Mouse (Mus musculus) adrenal gland, postnatal 10 days (tissue): ENCODE results near the gene Emc4. TPM values are rescaled to one million over a fixed set of nuclear protein-coding genes. Genes with fewer than 3 reads are reported as not detected.

ENCODE experiments used
- DNase-seq: peaks from one replicate; pipeline ENCODE4 v3.0.0; 2021; ENCODE audit warnings: mixed read lengths
- long read RNA-seq, 2 experiments: library from polyadenylated mRNA; stranded (forward); transcript quantifications; one replicate each; pipeline ENCODE4 v2.0.0; 2021
- total RNA-seq, 2 experiments: library from RNA; stranded (reverse); gene quantifications; 2 replicates each; pipeline ENCODE4 v1.2.3; 2021

Gene Emc4
- total RNA-seq = 10 to 100 TPM; 75.7 to 89.7 TPM
- long read RNA-seq, experiment 1, transcript Emc4-201 (5 exons, 983 nt) = major isoform, 86 of 93 reads
- long read RNA-seq, experiment 1, partial matches to known transcripts = 6 of 93 reads
- long read RNA-seq, experiment 1, other reads (novel, unspliced or antisense) = 1 of 93 reads
- long read RNA-seq, experiment 2, transcript Emc4-201 (5 exons, 983 nt) = major isoform, 58 of 66 reads
- long read RNA-seq, experiment 2, partial matches to known transcripts = 7 of 66 reads
- long read RNA-seq, experiment 2, other reads (novel, unspliced or antisense) = 1 of 66 reads

DNA sequence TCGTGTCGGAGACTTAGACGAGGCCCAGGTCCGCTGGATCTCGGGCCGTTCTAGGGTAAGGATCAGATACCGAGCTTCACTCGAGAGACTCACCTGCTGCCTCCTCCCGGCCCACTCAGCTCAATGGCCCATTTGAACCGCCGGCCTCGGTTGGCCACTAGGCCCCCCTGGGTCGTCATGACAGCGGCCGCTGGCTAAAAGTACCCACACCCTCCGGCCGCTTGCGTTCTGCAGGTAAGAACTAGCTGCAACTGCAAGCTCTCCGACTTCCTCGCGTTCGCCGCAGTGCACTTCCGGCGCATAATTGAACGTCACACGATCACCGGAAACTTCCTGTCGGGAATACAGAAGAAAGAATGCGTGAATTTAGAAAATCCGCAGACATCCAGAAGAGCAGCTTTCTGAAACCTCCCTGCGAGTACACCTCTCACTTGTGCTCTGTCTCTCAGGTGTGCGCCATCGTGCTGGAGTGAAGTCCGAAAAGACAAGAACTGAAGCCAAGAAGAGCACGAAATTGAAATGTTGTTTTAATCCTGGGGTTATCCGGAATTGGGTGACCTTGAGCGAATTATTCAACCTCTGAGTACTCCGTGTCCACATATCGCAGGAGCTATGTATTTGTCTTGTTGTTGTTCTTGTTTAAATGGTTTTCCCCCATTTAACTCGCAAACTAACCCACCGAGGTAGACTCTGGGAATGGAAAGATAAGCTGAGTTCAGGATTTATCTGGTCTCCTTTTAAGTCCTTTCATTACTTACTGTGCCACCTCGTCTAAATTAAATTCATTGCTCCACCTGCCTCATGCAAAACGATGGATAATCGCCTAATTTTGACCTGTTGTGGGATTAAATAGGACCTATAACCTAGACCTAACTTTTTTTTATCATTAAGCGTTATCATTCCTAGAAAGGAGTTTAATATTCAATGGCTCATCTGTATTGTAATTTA, at the start of gene Emc4:
Emc4 (minus strand) TSS at position 302 of the 948 bp plus-strand sequence.
- peak; percentile 95 for DNase-seq

DNA sequence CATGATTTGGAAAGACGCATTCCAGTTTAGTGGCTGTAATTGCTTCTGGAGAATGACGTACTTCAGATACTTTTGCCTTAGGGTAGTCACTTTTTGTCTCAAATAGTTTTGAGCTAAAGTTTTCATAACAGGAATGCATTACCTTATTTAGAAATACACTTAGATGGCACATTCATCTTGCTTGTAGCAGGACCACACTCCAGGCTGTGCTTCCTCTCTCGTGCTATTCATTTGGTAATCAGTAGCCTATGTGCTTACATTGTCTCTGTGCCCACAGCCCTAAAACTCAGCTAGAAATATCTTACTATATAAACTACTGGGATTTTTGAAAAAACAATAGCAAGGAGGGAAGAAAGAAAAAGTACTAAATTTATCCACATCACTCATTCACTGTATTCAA, 39.2 kb upstream of the Emc4 start:
- no peak for DNase-seq

DNA sequence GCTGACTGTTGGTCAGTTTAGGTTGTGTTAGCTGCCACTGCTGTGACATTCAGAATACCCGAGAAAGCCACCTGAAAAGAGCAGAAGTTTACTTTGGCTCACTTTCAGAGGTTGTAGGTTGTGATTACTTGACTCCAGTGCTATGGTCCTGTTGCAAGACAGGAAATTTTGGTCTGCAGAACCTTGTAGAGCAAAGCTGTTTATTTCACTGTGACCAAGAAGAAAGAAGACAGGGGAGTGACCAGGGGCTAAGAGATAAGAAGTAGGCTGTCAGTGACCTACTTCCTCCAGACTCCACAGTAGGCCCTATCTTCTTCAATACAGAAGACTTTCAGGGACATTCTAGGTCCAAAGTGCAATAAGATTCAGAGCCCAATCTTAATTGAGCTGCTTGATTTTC, 28.8 kb upstream of the Emc4 start:
- no peak for DNase-seq

DNA sequence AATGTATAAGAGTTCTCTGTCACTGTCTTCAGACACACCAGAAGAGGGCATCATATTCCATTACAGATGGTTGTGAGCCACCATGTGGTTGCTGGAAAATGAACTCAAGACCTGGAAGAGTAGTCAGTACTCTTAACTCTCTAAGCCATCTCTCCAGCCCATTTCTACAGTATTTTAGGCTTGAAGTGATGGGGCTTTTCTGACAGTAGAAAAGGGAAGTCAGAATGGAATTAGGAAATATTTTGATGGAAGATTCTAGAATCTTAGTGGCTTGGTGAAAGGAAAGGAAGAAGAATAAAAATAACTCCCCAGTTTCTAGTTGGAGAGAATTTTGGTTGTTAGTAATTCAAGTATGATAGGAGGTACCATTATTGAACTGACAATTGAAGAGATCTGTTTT, 26.1 kb upstream of the Emc4 start:
- no peak for DNase-seq

DNA sequence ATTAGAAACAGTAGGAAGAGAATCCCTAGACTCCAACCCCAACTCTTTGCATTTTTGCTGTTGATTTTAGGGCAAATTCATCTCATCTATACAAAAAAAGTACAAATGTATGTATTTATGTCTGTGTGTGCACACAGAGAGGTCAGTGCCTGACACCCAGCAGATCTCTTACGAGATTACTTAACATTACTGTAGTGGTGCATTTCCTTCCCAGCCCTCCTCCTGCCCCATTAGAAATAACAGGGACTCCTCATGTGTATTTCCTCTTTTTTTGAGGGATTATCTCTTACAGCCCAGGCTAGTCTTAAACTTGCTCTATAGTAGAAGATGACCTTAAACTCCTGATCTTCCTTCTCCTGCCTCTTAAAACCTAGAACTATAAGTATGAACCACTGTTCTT, 24.9 kb upstream of the Emc4 start:
- no peak for DNase-seq

DNA sequence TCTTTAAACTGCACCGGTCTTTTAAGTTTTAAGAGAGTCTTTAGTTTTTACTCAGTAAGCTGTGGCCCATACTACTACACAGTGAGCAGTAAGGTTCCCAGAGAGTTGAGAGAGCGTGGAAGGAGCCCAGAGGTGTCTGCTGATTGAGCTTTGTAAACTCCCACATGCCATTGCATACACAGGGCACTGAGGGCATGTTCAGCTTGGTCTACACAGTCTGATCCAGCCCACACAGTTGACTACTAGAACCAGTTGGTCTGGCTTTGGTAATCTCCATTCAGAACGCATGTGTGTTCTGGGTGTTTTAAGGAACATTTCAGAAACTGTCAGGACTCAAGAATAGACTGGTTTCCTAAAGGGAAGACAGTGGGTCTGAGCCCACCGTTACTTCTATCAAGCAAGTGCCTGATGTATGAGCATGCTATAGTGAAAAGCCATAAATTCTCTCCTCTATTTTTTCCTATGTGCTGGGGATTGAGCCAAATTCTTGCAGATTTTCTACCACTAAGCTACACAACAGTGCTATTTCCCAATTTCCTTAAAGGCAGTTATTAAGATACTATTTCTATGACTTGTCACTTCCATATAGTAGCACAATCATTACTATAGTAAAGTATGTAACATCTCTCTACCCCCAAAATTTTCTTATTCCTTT, 23.6 kb upstream of the Emc4 start:
- DNase-seq = no peak

DNA sequence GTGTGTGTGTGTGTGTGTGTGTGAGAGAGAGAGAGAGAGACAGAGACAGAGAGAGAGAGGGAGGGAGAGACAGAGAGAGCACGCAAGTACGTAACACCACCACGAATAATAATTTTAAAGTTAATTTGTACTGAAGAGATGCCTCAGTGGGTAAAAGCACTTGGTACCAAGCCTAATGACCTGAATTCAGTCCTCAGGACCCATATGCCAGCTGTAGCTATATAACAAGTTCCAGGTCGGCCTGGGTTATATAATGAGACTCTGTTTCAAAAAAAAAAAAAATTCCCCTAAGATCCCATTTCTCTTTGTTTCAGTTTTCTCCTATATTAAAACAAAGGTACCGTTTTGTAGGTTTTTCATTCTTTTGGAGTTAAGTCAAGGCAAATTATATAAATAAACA, 23.0 kb upstream of the Emc4 start:
- DNase-seq = no peak

DNA sequence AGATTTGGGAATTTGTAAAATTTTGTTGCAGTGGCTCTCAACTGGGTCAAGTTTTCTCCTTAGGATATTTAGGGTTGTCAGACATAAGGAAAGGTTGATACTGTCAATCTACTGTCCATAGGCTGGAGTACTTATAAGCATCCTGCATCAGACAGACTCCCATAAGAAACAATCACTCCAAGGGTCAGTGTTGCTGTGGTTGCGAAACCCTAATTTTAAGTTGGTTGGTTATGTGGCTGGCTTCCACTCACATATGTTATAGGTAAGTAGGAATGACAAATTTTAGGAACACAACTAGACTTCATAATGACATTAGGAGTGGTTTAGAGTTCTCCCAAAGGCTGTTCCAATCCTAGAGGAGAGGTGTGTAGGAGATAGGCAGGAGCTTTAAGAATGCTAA, 13.4 kb upstream of the Emc4 start:
- no peak for DNase-seq

DNA sequence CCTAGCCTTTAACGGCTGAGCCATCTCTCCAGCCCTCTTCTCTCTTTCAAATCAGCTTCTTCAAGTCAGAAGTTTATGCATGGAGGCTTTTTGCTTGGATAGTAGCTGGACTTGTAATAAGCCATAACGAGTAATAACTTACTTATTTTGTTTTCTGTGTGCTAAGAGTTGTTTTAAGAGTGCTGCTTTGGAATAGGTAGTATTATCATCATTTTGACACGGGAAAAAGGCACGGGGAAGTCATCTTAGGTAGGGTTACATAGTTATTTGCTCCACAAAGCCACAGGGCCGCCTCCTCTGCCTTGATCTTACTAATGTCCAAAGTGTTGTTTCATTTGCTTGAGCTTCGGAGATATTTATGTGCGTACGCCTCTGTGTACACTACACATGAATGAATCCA, 12.3 kb upstream of the Emc4 start:
- DNase-seq = no peak

DNA sequence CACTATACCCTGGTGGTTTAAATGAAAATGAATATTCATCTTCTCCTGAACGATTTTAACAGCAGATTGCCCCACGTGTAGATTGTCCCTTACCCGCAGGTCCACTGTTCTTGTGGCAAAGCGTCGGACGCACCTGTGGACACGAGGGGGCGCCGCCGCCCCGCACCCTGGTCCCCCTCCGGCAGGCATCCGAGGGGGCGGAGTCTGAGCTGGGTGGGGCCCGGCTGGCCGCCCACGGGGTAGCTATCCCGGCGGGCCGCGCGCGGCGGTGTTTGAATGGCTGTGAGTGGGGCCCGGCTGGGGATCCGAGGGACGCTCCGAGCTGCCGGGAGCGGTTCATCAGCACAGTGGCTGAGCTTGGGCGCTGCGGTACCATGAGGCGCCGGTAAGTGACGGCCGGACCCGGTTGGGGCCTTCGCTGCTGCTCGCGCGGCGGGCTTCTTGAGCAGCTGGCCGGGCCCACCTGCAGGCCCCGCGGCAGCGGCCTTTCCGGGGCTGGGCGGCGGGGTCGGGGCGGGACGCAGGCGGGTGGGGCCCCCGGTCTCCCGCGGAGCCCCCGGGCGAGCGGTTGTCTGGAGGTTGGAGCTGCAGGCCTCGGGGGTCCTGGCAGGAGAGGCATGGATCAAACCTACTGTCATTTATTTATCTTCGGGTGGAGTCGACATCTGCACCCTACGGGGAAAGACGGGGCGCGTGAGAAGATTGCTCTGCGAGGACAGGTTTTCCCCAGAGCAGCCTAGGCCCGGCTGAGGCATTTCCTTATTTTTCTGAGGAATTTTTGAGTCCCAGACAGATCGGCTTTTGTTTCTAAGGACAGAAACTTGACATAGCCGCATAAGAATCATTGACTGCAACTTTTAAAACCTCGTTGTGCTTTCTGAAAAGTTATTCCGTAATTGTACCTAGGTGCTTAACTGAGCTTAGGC, 11.4 kb upstream of the Emc4 start, which contains the start of gene Katnbl1:
Katnbl1 (plus strand) TSS at position 239 of the 926 bp plus-strand sequence.
- DNase-seq = peak; percentile 99

DNA sequence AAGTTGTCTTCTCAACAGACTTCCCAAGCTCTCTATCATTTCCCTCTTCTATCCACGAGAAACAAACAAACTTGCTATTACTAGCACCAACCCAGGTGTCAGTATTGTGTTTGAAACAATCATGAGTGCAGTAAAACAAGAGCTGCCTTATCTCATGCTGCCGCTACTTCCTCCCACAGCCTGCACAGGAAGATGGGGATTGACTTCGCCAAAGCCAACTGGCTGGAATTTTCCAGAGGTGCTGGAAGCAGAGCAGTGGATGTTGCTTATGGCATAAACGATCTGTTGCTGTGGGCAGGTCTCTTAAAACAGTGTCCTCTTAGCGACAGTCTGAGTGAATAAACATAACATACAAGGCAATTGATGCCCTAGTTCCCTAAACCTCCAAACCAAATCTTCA, 6.8 kb upstream of the Emc4 start:
- DNase-seq = no peak

DNA sequence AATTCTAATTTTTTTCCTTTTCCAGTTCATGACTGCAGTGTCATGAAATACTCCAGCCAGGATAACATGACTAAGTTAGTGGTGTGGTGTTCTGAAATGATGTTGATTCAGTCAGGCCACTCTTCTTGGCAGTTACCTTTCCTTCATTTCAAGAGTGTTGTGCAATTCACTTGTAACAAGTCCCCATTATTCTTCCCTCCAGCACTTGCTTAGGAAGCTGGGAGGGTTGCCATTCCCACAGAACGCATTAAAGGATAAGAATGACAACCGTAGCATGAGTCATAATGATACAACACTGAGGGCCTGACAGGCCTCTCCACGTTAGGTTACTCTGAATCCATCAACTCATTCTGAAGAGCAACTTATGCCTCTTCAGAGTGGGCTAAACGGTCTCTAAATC, 5.3 kb upstream of the Emc4 start:
- no peak for DNase-seq

DNA sequence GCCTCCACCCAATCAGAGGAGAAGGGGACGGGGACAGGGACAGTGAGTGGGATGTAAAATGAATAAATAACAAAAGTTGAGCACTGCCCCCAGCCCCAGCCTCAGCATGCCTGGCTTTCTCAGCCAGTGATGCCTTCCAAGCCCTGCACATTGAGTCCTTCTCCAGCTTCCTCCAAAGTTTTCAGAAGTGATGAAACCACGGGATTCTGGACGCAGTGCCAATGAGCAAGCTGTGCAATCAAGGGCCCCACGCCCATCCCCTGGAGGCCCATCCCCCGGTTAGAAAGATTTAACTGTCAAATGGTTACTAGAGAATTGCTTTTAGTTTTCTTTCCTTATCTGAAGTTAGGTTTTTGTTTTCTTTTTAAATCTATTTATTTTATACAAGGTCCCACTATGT, 2.1 kb upstream of the Emc4 start:
- DNase-seq = peak; percentile 58

DNA sequence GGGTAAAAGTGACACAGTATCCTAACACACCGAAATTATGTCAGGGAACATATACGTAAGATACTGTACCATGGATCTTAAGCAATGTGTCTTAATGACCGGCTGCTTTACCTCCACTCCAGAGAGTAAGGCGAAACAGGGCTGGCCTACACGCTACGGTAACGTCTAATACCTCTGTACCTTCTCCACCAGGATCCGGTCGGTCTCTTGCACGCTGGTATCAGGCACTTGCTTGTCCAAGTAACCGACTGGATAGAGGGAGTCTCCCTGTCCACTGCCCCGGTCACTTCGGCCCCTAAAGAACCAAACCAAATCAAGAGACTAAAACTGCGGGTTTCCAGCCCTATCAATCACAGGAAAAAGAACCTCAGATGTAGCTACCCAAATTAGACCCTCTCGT, 605 bp downstream of the Emc4 start:
- DNase-seq = peak; percentile 12

DNA sequence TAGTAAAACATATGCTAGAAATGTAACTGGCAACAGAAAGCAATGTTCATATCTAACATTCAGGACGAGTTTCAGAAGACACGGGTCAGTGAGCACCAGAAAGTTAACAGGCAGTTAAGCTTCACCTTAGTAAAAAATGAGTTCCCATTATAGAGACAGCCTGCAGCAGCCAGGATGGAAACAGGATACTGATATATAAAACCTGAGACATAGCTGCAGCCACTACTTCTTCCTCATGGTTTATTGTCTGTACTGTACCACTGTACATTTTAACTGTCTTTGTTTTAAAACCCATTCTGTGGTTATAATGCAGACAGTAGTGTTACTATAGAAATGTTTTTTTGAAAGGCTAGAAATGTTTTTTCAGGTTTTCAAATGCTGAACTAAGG, 7.1 kb downstream of the Emc4 start:
- no peak for DNase-seq

DNA sequence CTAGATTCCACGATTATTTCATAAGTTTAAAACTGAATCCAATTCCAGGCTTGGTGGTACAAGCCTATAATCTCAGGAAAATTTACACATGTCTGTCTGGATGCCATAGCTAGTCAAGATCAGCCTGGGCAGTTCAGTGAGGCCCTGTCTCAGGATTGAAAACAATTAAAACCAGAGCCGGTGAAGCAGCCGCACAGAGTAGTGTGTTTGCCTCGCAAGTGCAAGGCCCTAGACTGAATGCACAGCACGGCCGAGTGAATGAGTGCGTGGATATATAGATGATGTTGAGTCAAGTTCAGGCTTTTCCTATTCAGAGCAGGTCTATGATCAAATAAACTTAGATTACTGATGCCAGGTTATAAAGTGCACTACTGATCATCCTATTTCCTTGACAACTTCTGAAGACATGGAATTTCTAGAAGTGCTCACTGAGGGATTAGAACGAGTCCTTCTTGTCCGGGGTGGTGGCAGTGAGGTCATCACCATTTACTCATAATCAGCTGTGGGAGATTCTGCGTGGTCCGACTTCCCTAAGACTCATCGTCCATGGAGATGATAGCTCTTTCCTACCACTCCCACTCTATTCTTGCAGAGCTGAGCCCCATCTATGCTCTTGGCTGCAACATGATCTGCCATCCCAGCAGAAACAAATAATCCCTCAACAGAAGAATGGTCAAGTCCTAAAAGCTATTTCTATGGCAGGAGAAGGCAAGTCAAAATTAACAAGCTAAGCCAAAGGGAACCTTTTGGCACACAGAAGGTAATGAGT, 7.6 kb downstream of the Emc4 start:
- no peak for DNase-seq

DNA sequence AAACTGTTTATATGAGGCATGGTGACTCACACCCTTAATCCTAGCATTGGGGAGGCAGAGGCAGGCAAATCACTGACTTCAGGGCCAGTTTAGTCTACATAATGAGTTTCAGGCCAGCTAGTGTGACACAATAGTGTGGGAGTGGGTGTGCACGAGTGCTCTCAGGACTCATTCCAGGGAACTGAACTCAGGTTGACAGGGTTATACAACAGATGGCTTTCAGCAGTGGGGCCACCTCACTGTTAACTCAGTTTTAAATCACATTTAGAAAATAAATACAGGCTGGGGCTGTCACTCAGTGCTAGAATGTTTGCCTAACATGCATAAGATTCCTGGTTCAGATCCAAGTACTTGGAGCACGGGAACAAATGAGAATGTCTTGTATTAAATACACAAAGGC, 8.2 kb downstream of the Emc4 start:
- DNase-seq = no peak

DNA sequence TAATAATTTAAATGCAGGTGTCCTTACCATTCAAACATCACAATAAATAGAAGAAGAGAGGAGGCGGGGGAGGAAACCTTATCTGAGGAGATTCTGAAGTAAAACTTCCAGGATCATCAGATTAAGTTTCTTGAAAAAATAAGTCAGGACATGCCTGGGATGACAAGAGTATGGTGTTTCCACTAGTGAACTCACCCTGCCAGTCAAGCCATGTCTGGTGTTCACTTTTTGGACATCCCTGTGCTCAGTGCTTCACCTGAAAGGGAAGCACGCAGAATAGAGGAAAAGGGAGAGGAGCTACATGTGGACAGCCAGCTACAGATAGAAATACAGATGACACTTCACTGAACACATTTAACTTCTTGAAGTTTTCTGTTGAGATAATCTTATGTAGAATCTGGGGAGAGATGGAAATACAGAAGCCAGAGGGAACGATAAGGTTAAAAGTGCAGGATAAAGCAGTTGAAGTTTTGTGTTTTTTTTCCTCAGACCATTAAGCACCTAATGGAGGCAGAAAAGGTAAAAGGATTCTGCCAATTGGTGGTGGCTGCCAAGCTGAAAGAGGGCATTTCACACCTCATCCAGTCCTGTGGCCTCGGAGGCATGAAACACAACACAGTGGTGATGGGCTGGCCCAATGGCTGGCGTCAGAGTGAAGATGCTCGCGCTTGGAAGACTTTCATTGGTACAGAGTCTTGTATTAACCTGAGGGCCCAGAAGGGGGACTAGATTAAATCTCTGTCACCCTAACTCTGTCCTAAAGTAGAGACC, 14.0 kb downstream of the Emc4 start:
- no peak for DNase-seq

DNA sequence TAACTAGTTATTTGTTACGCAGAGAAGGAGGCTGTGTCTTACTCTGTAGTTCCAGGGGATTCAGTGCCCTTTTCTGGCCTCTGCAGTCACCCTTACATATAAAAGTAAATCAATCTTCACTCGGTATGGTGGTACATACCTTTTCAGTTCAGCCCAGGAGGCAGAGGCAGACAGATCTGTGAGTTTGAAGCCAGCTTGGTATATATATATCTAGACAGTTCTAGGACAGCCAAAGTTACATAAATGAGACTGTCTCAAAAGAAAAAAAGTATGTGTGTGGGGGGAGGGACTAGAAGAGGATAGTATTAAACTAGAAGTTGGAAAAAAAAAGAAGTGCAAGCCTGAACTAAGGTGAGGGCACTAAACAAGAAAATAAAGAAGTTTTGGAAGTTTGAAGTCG, 19.6 kb downstream of the Emc4 start:
- no peak for DNase-seq

DNA sequence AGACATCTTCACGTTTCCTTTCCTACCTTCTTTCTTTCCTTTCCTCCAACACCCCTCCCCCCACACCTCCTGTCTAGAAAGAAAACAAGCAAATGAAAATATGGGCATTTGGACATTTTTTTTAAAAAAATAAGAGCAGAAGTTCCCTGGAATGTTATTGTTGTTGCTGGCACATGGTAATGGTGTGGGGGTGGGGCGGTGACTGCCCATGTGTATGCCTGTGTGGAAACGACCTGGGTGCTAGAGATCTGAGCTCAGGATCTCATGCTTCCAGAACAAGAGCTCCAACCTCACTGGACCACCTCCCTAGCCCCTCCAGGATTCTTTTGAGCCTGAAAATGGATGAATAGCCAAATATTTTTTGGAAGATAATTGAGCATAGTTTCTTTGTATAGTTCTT, 26.7 kb downstream of the Emc4 start:
- peak; percentile 37 for DNase-seq
